Mouse (Mus musculus) layer of hippocampus, adult 11-12 months (tissue): ENCODE measurements around the gene Fiz1.

ENCODE experiments used
- DNase-seq: peaks from one replicate; pipeline ENCODE4 v3.0.0; 2022; ENCODE audit warnings: low spot score

Fiz1 gene

DNA sequence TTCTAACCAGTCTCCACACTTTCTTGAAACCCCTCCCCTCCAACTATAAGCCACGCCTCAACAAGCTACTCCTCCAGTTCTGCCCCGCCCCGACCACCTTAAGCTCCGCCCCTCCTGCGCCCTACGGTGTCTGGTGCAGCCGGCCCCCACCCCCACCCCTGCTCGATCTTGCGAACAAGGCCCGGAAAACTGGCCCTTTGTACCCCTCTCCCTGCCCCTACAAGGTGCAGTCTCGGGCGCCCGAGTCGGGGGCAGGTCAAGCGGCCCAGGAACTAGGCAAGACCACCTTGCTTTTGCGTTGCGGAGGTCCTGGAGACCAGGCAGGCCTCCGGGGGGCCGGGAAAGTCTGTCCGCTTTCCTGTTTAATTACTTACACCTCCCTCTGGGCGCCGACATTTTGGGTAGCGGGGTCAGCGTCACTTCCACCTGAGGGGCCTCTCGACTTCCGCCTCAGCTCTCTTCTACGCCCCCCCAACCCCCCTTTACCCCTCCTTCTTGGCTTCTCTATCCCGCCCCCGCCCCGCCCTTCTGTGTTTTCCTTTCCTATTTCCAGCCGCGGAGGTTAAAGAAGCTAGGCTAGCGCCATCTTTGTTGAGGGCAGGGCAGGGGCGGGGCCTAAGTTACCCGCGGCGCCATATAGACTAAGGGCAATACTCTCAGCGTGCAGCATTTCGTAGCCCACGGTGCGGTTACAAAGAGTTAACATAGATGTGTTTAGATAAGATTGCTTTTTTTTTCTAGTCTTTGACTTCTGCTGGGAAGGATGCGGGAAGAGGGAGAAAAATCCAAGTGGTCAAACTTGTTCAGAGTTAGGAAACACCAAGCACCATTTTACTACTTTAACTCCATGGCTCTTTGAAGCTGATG is at the start of gene Fiz1, which contains the start of gene Zfp524:
TSS of gene Fiz1 (minus strand) at position 447 of the 867 bp plus-strand sequence.
TSS of gene Zfp524 (plus strand) at position 165 of the 867 bp plus-strand sequence.
- DNase-seq, result peak; percentile 98

DNA sequence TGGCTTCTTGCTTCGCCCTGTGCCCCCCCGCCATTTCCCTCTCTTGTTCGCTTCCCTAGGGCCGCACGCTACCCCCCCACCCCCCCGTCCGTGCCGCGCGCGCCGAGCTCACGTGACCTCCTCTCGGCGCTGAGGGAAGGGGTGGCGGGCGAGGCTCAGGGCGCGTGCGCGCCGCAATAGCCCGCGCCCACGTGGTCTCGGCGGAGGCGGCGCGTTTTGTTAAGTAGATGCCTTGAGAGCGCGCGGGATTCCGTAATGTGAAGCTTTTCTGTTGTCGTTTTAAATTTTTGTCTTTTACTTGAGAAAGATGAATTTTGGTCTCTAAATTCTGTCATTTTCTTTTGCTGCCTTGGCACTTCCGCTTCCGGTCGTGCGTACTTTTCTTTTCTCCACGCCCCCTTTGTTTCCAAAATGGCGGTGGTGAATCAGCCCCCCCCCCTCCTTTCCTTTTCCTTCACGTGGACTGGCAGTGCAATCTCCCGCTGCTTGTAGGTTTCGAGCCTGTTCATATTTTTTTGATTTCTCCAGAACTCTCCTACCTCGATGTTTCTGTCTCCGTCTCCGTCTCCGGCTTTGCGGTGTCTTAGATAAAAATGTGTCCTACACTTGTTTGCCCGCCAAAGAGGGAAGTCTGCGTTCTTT is 48.0 kb upstream of the Fiz1 start:
- no peak for DNase-seq

GRCm38 (mm10) chr7:5061774-5062359 is 47.4 kb upstream of the Fiz1 start, which contains the start of gene U2af2:
U2af2 (plus strand) TSS chr7:5062143.
- peak; percentile 93 for DNase-seq

- DNase-seq, result peak; percentile 99
These were observed 46.7 kb upstream of the Fiz1 start for GRCm38 (mm10) chr7:5060944-5061773.

DNA sequence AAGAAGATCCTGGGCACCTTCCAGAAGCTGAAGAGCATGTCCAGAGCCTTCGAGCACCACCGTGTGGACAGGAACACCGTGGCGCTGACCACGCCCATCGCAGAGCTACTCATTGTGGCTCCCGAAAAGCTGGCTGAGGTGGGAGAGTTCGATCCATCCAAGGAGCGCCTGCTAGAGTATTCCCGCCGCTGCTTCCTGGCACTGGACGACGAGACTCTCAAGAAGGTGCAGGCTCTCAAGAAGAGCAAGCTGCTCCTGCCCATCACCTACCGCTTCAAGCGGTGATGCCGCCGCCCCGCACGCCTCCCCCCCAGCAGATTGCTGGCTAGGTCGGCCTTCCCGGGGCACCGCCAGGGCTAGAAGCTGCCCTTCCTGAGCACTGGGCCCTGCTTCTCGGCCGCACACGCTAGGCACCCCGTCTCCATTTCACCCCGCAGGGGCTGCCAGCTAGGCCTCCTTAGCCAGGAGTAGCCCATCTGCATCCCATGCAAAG is 45.8 kb upstream of the Fiz1 start:
- DNase-seq, result peak; percentile 84

DNA sequence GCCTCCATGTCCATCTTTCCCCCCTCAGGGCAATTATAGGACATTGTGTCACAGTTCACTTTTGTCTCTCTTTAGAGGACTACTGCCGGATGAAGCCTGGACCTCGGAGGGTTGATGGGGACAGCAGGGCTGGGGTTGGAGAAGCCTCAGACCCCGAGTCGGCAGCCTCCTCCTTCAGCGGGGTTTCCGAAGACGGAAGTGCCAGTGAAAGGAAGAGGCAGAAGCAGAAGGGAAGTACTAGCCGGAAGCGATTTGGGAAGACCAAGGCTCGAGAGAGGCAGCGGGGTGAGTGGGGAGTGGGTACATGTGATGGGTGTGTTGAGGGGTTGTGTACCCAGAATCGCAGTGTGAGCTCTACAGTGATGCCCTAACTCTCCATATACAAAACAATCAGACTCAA is 44.9 kb upstream of the Fiz1 start:
- no peak for DNase-seq

DNA sequence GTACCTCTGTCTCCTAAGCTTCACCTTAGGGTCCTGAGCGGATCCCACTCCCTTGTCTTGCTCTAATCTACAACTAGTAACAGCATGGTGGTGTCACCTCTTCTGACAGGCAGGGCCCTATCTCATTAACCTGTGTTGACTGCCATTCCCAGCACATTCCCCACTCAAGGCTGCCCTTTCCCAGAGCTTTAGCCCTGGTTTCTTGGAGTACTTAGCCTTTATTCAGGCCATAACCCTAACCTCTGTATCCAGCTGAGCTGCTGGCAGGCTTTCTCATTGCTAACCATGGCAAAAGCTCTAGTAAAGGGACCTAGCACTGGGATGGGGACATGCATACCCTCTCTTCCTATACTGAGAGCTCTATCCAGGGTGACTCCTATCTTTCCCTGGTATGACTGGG is 44.1 kb upstream of the Fiz1 start:
- no peak for DNase-seq

- no peak for DNase-seq
These were observed 43.3 kb upstream of the Fiz1 start for GRCm38 (mm10) chr7:5057804-5058203.

DNA sequence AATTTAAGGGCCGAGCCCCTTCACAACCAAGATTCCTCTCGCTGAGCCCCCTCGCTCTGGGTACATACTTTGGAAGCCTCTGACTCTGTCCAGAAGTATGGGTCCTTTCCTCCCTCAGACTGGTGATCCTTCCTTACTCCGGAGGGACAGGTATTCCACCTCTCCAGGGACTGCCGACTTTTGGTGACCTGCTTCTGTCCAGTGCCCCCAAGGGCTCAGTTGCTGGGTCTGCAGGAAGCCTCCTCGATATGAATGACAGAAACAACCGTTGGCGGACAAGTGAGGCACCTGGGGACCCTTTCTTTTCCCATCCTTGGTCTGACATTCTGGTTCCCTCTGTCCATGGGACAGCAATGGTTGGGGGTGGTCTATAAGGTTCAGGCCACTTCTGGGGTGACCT is 42.9 kb upstream of the Fiz1 start:
- DNase-seq, result no peak

- peak; percentile 64 for DNase-seq
These were observed 42.3 kb upstream of the Fiz1 start for GRCm38 (mm10) chr7:5056651-5057263.

GRCm38 (mm10) chr7:5053456-5054179 is 39.1 kb upstream of the Fiz1 start:
- DNase-seq, result no peak

GRCm38 (mm10) chr7:5052931-5053343 is 38.4 kb upstream of the Fiz1 start:
- no peak for DNase-seq

DNA sequence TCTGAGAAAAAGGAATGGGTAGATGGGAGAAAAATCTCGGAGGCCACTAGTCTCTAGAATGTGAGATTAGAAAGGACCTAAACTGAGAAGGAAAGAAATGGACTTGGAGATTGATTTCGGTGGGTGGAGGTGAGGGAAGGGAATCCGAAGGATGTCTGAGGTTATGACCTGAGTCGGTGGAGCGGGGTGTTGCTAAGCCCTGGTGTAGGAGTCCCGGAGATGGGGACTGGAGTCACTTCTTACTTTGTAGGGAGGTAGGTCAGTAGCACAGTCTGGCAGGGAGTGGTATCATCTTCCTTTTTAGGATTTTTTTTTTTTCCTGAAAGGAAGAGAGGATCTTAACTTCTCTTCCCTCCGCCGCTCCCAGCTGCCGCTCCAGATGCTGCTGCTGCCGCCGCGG is 37.9 kb upstream of the Fiz1 start:
- DNase-seq, result no peak

GRCm38 (mm10) chr7:5051193-5052192 is 37.0 kb upstream of the Fiz1 start, which contains the start of gene Zfp580:
Zfp580 (plus strand) TSS chr7:5051538.
- DNase-seq, result peak; percentile 73

- DNase-seq, result no peak
These were observed 32.8 kb upstream of the Fiz1 start for GRCm38 (mm10) chr7:5047313-5047712.

DNA sequence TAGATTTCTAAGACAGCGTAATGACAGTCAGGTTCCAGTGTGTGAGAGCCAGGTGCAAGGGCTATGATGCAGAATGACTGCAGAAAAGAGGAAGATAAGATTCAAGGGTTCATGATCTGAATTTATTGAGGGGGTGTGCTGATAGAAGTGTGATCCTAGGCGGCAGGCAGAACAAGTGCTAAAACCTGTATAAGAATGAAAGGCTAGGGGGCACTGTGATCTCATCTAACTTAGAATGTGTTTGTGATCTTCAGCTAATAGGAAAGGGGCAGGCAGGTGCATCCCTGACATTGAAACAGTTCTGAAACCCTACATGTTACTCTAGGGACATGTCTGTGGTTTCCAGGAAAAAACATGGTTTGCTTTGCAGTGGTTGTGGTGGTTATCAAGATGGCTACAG is 31.6 kb upstream of the Fiz1 start:
- DNase-seq, result no peak

- DNase-seq, result no peak
These were observed 30.5 kb upstream of the Fiz1 start for GRCm38 (mm10) chr7:5044981-5045380.

DNA sequence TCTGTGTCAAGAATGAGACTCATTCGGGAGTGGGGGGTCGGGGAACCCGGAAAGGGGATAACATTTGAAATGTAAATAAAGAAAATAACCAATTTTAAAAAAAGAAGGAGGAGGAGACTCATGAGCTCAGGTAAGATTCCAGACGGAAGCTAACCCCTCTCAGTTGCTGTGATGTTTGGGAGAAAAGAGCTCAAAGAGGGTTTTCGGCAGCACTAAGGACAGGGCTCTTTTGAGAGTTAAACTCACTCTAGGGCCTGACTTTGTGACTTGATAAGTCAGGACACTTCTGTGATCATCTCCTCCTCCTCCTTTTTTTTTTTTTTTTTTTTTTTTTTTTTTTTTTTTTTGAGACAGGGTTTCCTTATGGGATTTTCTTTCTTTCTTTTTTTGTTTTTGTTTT is 24.4 kb upstream of the Fiz1 start:
- DNase-seq, result no peak

DNA sequence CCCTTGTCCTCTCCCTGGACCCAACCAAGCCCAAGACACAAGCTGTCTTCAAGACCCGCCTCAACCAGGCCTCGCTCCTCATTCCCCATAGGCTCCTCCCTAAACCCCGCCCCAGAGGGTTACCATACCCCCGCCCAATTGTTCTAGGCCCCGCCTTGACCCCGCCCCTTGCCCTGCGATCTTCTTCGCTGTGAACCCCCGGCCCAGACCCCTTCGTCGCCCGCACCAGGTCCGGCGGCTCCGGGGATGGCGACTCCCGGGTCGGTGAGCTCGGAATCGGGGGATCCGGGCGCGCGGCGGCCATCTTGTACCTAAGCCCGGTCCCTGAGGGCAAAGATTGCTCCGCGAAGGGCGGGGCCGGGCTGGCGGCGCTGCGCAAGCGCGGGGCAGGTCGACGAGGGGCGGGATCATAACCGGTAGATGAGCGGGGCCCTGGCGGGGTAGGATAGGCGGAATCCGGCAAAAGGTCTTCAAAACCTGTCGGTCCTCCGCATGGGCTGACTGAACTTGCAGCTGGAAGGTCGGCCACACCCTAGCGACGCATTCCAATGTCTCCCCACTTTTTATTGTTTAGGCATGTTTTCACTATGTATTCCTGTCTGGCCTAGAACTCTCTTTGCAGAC is 23.7 kb upstream of the Fiz1 start, which contains the start of gene Zfp784:
TSS of gene Zfp784 (minus strand) at position 338 of the 624 bp plus-strand sequence.
- peak; percentile 89 for DNase-seq
